Mouse (Mus musculus) brain, embryonic 14.5 days (tissue): Measurements from ENCODE around the gene Slc9a3. TPM values are rescaled to one million over a fixed set of nuclear protein-coding genes. Genes with fewer than 3 reads are reported as not detected.

Experiments
- DNase-seq: peaks from one replicate; pipeline ENCODE4 v3.0.0-alpha.2; 2011; ENCODE audit warnings: low read depth
- CTCF ChIP-seq: fragments of 200-500 bp; IDR thresholded peaks from 2 replicates; pipeline ENCODE4 v1.5.1; 2012; ENCODE audit warnings: inconsistent platforms, mild to moderate bottlenecking, moderate library complexity, borderline replicate concordance; ENCODE audit not compliant: insufficient read depth, insufficient read length; ENCODE audit errors: extremely low read depth
- POLR2A ChIP-seq: fragments of 200-500 bp; IDR thresholded peaks from 2 replicates; pipeline ENCODE4 v1.6.1; 2012; ENCODE audit warnings: mild to moderate bottlenecking, inconsistent platforms, borderline replicate concordance; ENCODE audit not compliant: poor library complexity, insufficient read depth, insufficient read length, severe bottlenecking; ENCODE audit errors: extremely low read depth
- polyA plus RNA-seq: library from polyadenylated mRNA; depleted of rRNA; stranded (reverse); fragments of >200 nt; gene quantifications from 2 replicates; pipeline ENCODE4 v1.2.3, GENCODE M21; 2012; rRNA removed

Slc9a3 gene
- polyA plus RNA-seq, 1 experiment: 0.04 TPM

GRCm38 (mm10) chr13:74166348-74167056 is 45.2 kb downstream of the Slc9a3 start:
- TF ChIP-seq CTCF (no peak), POLR2A (no peak)
- peak; percentile 70 for DNase-seq

DNA sequence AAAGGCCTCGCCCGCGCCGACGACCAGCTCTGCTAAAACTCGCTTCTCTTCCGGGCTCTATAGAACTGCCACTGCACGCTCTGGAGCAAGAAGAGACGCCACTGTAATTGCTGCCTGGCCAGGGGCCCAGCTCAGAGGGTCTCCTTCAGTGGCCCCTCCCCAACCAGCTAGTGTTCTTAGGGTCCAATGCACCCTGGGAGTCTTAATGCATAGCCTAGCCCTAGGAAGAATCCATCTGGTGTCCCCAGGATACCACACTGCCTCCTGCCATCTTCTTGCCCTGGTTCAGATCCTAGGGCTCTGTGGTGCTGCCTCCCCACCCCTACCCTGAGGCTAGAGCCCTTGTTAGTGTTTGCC is 45.8 kb downstream of the Slc9a3 start:
- peak; percentile 54 for DNase-seq
- TF ChIP-seq POLR2A: no peak
- no peak for TF ChIP-seq CTCF

DNA sequence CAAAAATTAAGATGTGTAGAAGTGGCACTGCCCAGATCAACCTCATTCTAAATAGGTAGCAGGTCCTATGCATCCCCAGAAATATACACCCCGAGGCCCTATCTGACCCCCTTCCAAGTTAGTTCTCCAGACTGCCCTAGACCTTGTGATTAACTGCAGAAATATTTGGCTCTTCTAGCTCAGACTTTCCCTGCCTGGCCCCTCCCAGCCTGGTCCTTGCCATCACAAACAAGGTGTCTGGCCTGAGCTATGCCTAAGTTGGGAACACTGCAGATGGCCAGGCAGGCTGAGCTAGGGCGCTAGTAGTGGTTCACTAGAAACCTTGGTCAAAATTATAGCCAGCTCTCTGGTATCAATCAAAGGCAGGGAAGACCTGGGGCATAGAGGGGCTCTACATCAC is 46.2 kb downstream of the Slc9a3 start:
- no peak for TF ChIP-seq POLR2A
- TF ChIP-seq CTCF: no peak
- no peak for DNase-seq

- DNase-seq: no peak
- TF ChIP-seq CTCF (no peak), POLR2A (no peak)
Observed at GRCm38 (mm10) chr13:74169446-74170164, 48.3 kb downstream of the Slc9a3 start.

DNA sequence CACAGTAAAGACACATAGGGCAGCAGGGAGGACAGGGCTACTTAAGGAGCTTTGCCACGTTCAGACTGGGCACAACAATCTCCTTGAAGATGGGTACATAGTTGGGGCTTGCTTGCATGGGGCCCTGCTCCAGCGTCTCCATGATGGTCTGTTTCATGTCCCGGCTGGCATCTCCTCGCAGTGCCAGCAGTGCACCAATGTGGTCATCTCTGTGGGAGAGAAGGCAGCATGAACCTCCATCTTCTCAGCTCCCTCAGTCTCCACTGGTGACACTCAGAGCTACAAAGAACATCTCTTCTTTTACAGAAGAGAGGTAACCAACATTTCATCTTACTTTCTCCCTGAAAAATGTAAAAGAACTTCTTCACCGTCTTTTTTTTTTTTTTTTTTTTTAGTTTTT is 50.8 kb downstream of the Slc9a3 start:
- no peak for DNase-seq
- TF ChIP-seq CTCF (no peak), POLR2A (no peak)

DNA sequence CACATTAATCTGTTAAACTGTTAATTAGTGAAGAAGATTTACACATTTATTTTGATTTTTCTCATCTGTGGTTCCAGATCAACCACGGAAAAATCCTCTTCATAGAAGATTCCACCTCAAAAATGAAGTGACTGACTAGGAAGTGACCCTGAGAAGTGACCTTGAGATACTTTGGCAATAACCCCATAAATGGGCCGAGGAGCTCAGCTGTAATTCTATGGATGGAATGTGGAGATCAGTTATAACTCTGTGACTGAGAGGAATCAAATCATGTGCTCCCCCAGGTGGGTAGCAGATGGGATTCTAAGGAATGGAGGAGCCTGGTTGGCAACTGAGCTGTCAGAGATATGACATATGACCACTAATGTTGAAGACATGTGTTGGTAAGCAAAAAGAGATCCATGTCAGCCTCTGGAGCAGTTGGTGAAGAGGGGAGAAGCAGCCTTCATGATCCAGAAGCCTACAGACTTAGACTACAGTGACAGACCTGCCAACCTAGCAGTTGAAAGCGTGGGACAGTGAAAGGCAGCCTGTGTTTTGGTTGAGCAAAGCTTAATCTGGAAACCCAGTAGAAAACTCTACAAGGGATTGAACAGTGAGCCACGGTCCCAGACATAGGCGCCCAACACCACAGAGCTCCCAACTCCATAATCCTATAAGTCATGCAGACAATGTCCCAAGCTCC is 61.9 kb downstream of the Slc9a3 start:
- no peak for TF ChIP-seq CTCF
- no peak for TF ChIP-seq POLR2A
- DNase-seq: no peak

- peak; percentile 48 for DNase-seq
- TF ChIP-seq POLR2A (no peak), CTCF (peak; percentile 46; the same call in 1 of the 2 replicates)
Observed at GRCm38 (mm10) chr13:74192613-74193012, 71.4 kb downstream of the Slc9a3 start.

- DNase-seq: no peak
Observed at GRCm38 (mm10) chr13:74196451-74196850, 75.2 kb downstream of the Slc9a3 start.

DNA sequence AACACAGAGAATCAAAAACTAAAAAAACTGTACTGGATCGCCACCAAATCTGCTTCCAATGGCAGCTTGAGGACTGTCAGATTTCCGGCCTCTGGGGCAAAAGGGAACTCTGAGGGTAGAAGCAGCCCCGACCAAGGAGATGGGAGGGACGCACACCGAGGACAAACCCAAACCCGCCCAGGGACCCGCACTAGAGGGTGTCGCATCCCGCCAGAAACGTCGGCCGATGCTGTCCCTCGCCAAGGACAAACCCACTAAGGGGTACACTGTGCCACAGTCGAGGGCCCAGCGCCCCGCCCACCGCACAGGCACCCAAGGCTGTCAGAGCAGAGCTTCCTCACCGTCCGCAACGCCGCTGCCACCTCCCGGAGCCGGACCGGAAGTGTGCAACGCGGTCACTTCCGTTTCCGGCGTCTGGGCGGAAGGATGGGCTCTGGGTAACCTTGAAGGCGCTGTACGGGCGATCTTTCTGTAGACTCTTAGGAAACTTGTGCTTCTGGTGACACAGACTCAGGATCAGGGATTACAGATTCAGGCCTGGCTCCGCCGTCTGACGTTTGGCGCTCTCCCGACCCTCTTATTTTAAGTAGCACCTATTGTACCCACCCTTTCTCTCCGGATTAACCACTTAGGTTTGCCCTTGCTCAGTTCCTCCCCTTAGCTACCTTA is 87.2 kb downstream of the Slc9a3 start, which contains the start of gene Exoc3:
Exoc3 (minus strand) TSS at position 416 of the 669 bp plus-strand sequence.
- TF ChIP-seq POLR2A (peak; percentile 71; the same call in 1 of the 2 replicates), CTCF (no peak)

More at GRCm38 (mm10) chr13:74196451-74196850, 75.2 kb downstream of the Slc9a3 start:
- no peak for TF ChIP-seq POLR2A
- no peak for TF ChIP-seq CTCF

DNA sequence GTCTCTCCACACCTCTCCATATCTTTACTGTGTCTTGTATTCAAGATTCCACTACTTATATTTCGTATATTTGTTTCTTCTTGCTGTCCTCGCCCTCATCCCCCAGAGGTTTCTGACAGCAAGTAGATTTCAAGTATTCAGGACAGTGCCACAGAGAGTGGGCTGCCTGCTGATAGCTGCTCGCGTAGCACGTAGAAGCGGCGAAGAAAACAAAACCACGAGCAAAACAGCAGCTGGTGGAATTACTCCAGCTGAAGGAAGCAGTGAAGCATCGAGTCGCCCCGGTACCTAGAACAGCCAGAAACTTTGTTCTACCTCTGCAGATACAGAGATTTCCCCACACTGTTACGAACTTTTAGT is 87.7 kb downstream of the Slc9a3 start:
- no peak for DNase-seq
- no peak for TF ChIP-seq POLR2A
- TF ChIP-seq CTCF: no peak

More for the DNA sequence above, 87.2 kb downstream of the Slc9a3 start, which contains the start of gene Exoc3:
- DNase-seq: peak; percentile 95

- no peak for DNase-seq
Observed at GRCm38 (mm10) chr13:74218441-74218840, 97.2 kb downstream of the Slc9a3 start.

More at GRCm38 (mm10) chr13:74218441-74218840, 97.2 kb downstream of the Slc9a3 start:
- no peak for TF ChIP-seq CTCF

Other genes starting within 250 kb of the Slc9a3 start
- gene Trip13, start 183.7 kb upstream of the Slc9a3 start, polyA plus RNA-seq: 9.9 and 11.1 TPM in 2 replicates
- 138 and 145 TPM in 2 replicates for gene Brd9, start 183.6 kb upstream of the Slc9a3 start, polyA plus RNA-seq
- gene Zdhhc11, start 157.6 kb upstream of the Slc9a3 start, polyA plus RNA-seq: 0.12 TPM in 1 of 2 replicates, not detected in the other
- 11.2 and 14.1 TPM in 2 replicates for gene Tppp, start 112.0 kb upstream of the Slc9a3 start, polyA plus RNA-seq
- gene Cep72, start 59.2 kb upstream of the Slc9a3 start, polyA plus RNA-seq: 9.1 and 12.1 TPM in 2 replicates
- gene Exoc3, start 87.3 kb downstream of the Slc9a3 start, polyA plus RNA-seq: 60.1 and 71.8 TPM in 2 replicates
- gene Ahrr, start 170.9 kb downstream of the Slc9a3 start, polyA plus RNA-seq: 2.0 and 2.5 TPM in 2 replicates
- 112 and 144 TPM in 2 replicates for gene Pdcd6, start 196.1 kb downstream of the Slc9a3 start, polyA plus RNA-seq
- gene Sdha, start 228.8 kb downstream of the Slc9a3 start, polyA plus RNA-seq: 127 and 146 TPM in 2 replicates
- 14.7 and 19.8 TPM in 2 replicates for gene Ccdc127, start 228.9 kb downstream of the Slc9a3 start, polyA plus RNA-seq
- gene Lrrc14b, start 242.5 kb downstream of the Slc9a3 start, polyA plus RNA-seq: 0.11 TPM in 1 of 2 replicates, not detected in the other